Mouse (Mus musculus) kidney, postnatal 36 days (tissue): ENCODE measurements at regions not wholly inside any gene's neighbourhood (a gene's known extent, or its start where the extent isn't known, plus 50 kb on each side); places are given as distances from the start of the nearest gene placed in this dataset.
"Not testable (repeated sequence)": the region's sequence is repeated elsewhere in the genome, so short reads cannot be mapped to it uniquely, and the experiment has no call there.

ENCODE experiments used
- DNase-seq, 2 experiments: peaks; one replicate each; pipeline ENCODE4 v3.0.0; 2021 to 2022; ENCODE audit warnings: mixed read lengths in 2 of 2

GRCm38 (mm10) chr7:60492028-60492995 is 352.3 kb upstream of the Snrpn start:
- peak; percentile 29 to 52 for DNase-seq

- DNase-seq: peak in 1 of 2 experiments; percentile 4
Observed at GRCm38 (mm10) chr7:60487839-60488454, 347.9 kb upstream of the Snrpn start.

GRCm38 (mm10) chr7:60450074-60450603 is 310.1 kb upstream of the Snrpn start:
- peak; percentile 1 to 8 for DNase-seq

- not testable (repeated sequence) for DNase-seq
Observed at GRCm38 (mm10) chr7:60449239-60450073, 309.4 kb upstream of the Snrpn start.

GRCm38 (mm10) chr7:60438781-60439180 is 298.8 kb upstream of the Snrpn start:
- DNase-seq: no peak

GRCm38 (mm10) chr7:60391011-60391863 is 251.2 kb upstream of the Snrpn start:
- DNase-seq: peak; percentile 25 to 53

GRCm38 (mm10) chr7:60386957-60387356 is 246.9 kb upstream of the Snrpn start:
- DNase-seq: peak in 1 of 2 experiments; percentile 27

GRCm38 (mm10) chr7:60374001-60374400 is 234.0 kb upstream of the Snrpn start:
- peak; percentile 2 to 19 for DNase-seq

- DNase-seq: peak; percentile 31 to 36
Observed at GRCm38 (mm10) chr7:60352206-60352605, 212.2 kb upstream of the Snrpn start.
